Mouse (Mus musculus) testis, postnatal 10 days (tissue): ENCODE results near the gene Rhox4f.
"Not testable (repeated sequence)": the region's sequence is repeated elsewhere in the genome, so short reads cannot be mapped to it uniquely, and the experiment has no call there.

Experiments
- DNase-seq: peaks from one replicate; pipeline ENCODE4 v3.0.0; 2021; ENCODE audit warnings: low spot score

Rhox4f gene

GRCm38 (mm10) chrX:37607604-37608003 is at the start of gene Rhox4f:
Gene Rhox4f, minus strand, starts transcription at chrX:37607704.
- DNase-seq: not testable (repeated sequence)

GRCm38 (mm10) chrX:37651227-37651626 is 43.7 kb upstream of the Rhox4f start, which contains the start of gene Rhox4g:
Gene Rhox4g, minus strand, starts transcription at chrX:37651327.
- DNase-seq: not testable (repeated sequence)

DNA sequence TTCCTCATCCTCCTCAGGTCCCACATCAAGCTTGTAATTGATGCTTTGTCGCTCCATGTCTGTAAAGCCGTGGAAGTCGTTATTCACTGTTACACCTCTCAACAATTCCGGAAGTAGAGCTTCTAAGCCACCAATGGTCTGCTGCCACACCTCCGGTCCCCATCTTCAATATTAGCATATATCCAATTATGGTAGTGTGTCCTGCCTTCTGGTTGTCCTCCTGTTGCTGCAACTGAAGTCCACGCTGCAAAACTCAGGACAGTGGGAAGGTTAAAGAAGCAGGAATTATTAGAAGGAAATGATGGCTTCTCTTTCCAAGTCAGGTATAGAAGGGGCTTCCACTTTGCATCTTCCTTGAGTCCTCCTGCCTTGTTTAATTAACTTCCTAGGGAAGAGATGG is 35.9 kb upstream of the Rhox4f start, which contains the start of gene Rhox2g:
TSS of gene Rhox2g (minus strand) at position 101 of the 400 bp plus-strand sequence.
- not testable (repeated sequence) for DNase-seq

- DNase-seq: not testable (repeated sequence)
Observed at GRCm38 (mm10) chrX:37628512-37628911, 21.0 kb upstream of the Rhox4f start, which contains the start of gene Rhox3g. Gene Rhox3g, minus strand, starts transcription at chrX:37628612.

GRCm38 (mm10) chrX:37580692-37581091 is 26.8 kb downstream of the Rhox4f start, which contains the start of gene Rhox3f:
Gene Rhox3f, plus strand, starts transcription at chrX:37580992.
- not testable (repeated sequence) for DNase-seq

- DNase-seq: not testable (repeated sequence)
Observed at GRCm38 (mm10) chrX:37572638-37573037, 34.9 kb downstream of the Rhox4f start.

- not testable (repeated sequence) for DNase-seq
Observed at GRCm38 (mm10) chrX:37571105-37571504, 36.4 kb downstream of the Rhox4f start, which contains the start of gene Rhox2f. Gene Rhox2f, plus strand, starts transcription at chrX:37571405.

- DNase-seq: not testable (repeated sequence)
Observed at GRCm38 (mm10) chrX:37557112-37557511, 50.4 kb downstream of the Rhox4f start, which contains the start of gene Rhox4e. Gene Rhox4e, plus strand, starts transcription at chrX:37557412.
